Mouse (Mus musculus): ENCODE measurements around the gene Ddah2. TPM values are rescaled to one million over a fixed set of nuclear protein-coding genes. Genes with fewer than 3 reads are reported as not detected.

Gene Ddah2
- polyA plus RNA-seq, 1 experiment: 52.8 TPM

GRCm38 (mm10) chr17:35100196-35100765, 41.4 kb downstream of the Ddah2 start:
- Histone ChIP-seq H3K4me3 (ENCODE audit: insufficient read depth, low read length) (no peak overlapping the region), H3K27ac (ENCODE audit: insufficient read depth, low read length) (no peak overlapping the region), H3K4me1 (ENCODE audit: control insufficient read depth, insufficient read depth, low read length) (no peaks in the 10 kb centered on the region)
- TF ChIP-seq CTCF (IDR thresholded peaks at IDR 0.05; ENCODE audit: borderline replicate concordance, insufficient read depth, low read length) (no peak), POLR2A (IDR thresholded peaks at IDR 0.05; ENCODE audit: low read depth, low read length) (no peak)

- Histone ChIP-seq H3K4me1 (ENCODE audit: control insufficient read depth, insufficient read depth, low read length) (no peaks in the 10 kb centered on the region), H3K4me3 (ENCODE audit: insufficient read depth, low read length) (no peak overlapping the region), H3K27ac (ENCODE audit: insufficient read depth, low read length) (no peak overlapping the region)
- TF ChIP-seq CTCF (IDR thresholded peaks at IDR 0.05; ENCODE audit: borderline replicate concordance, insufficient read depth, low read length) (no peak), POLR2A (IDR thresholded peaks at IDR 0.05; ENCODE audit: low read depth, low read length) (no peak)
Measured at GRCm38 (mm10) chr17:35101161-35101560, 42.3 kb downstream of the Ddah2 start.

- no peak overlapping the region for H3K27ac ChIP-seq (ENCODE audit: insufficient read depth, low read length)
- TF ChIP-seq POLR2A (IDR thresholded peaks at IDR 0.05; ENCODE audit: low read depth, low read length): no peak
- no peak for TF ChIP-seq CTCF (IDR thresholded peaks at IDR 0.05; ENCODE audit: borderline replicate concordance, insufficient read depth, low read length)
- no peaks in the 10 kb centered on the region for H3K4me1 ChIP-seq (ENCODE audit: control insufficient read depth, insufficient read depth, low read length)
- no peak overlapping the region for H3K4me3 ChIP-seq (ENCODE audit: insufficient read depth, low read length)
Measured at GRCm38 (mm10) chr17:35102299-35102698, 43.5 kb downstream of the Ddah2 start.

- Histone ChIP-seq H3K4me3 (ENCODE audit: insufficient read depth, low read length) (no peak overlapping the region), H3K27ac (ENCODE audit: insufficient read depth, low read length) (no peak overlapping the region), H3K4me1 (ENCODE audit: control insufficient read depth, insufficient read depth, low read length) (no peaks in the 10 kb centered on the region)
- no peak for TF ChIP-seq POLR2A (IDR thresholded peaks at IDR 0.05; ENCODE audit: low read depth, low read length)
- TF ChIP-seq CTCF (IDR thresholded peaks at IDR 0.05; ENCODE audit: borderline replicate concordance, insufficient read depth, low read length): no peak
Measured at GRCm38 (mm10) chr17:35103221-35103690, 44.4 kb downstream of the Ddah2 start.

- H3K4me1 ChIP-seq (ENCODE audit: control insufficient read depth, insufficient read depth, low read length): no peaks in the 10 kb centered on the region
- TF ChIP-seq POLR2A (IDR thresholded peaks at IDR 0.05; ENCODE audit: low read depth, low read length) (no peak), CTCF (IDR thresholded peaks at IDR 0.05; ENCODE audit: borderline replicate concordance, insufficient read depth, low read length) (no peak)
- H3K27ac ChIP-seq (ENCODE audit: insufficient read depth, low read length): no peak overlapping the region
- H3K4me3 ChIP-seq (ENCODE audit: insufficient read depth, low read length): no peak overlapping the region
Measured at GRCm38 (mm10) chr17:35104079-35104478, 45.2 kb downstream of the Ddah2 start.

- Histone ChIP-seq H3K27ac (ENCODE audit: insufficient read depth, low read length) (no peak overlapping the region), H3K4me3 (ENCODE audit: insufficient read depth, low read length) (no peak overlapping the region), H3K4me1 (ENCODE audit: control insufficient read depth, insufficient read depth, low read length) (no peaks in the 10 kb centered on the region)
- TF ChIP-seq POLR2A (IDR thresholded peaks at IDR 0.05; ENCODE audit: low read depth, low read length): no peak
- no peak for TF ChIP-seq CTCF (IDR thresholded peaks at IDR 0.05; ENCODE audit: borderline replicate concordance, insufficient read depth, low read length)
Measured at GRCm38 (mm10) chr17:35104754-35105153, 45.9 kb downstream of the Ddah2 start.

GRCm38 (mm10) chr17:35105740-35106389, 47.0 kb downstream of the Ddah2 start:
- H3K27ac ChIP-seq (ENCODE audit: insufficient read depth, low read length): no peak overlapping the region
- no peak for TF ChIP-seq POLR2A (IDR thresholded peaks at IDR 0.05; ENCODE audit: low read depth, low read length)
- peak; percentile 64; the same call in 1 of the 2 replicates for TF ChIP-seq CTCF (IDR thresholded peaks at IDR 0.05; ENCODE audit: borderline replicate concordance, insufficient read depth, low read length)
- H3K4me1 ChIP-seq (ENCODE audit: control insufficient read depth, insufficient read depth, low read length): no peaks in the 10 kb centered on the region
- no peak overlapping the region for H3K4me3 ChIP-seq (ENCODE audit: insufficient read depth, low read length)

GRCm38 (mm10) chr17:35106522-35106921, 47.7 kb downstream of the Ddah2 start:
- H3K4me3 ChIP-seq (ENCODE audit: insufficient read depth, low read length): no peak overlapping the region
- H3K4me1 ChIP-seq (ENCODE audit: control insufficient read depth, insufficient read depth, low read length): no peaks in the 10 kb centered on the region
- no peak overlapping the region for H3K27ac ChIP-seq (ENCODE audit: insufficient read depth, low read length)
- TF ChIP-seq POLR2A (IDR thresholded peaks at IDR 0.05; ENCODE audit: low read depth, low read length) (no peak), CTCF (IDR thresholded peaks at IDR 0.05; ENCODE audit: borderline replicate concordance, insufficient read depth, low read length) (no peak)

- Histone ChIP-seq H3K4me1 (ENCODE audit: control insufficient read depth, insufficient read depth, low read length) (no peaks in the 10 kb centered on the region), H3K4me3 (ENCODE audit: insufficient read depth, low read length) (no peak within 1 kb of the TSS), H3K27ac (ENCODE audit: insufficient read depth, low read length) (no peak within 1 kb of the TSS)
- TF ChIP-seq POLR2A (IDR thresholded peaks at IDR 0.05; ENCODE audit: low read depth, low read length) (no peak), CTCF (IDR thresholded peaks at IDR 0.05; ENCODE audit: borderline replicate concordance, insufficient read depth, low read length) (no peak)
Measured at GRCm38 (mm10) chr17:35108097-35108496, 49.3 kb downstream of the Ddah2 start, which contains the start of gene Ly6g5c. Ly6g5c (plus strand) TSS chr17:35108279.

Other genes starting within 250 kb of the Ddah2 start
- gene Stk19, start 222.1 kb upstream of the Ddah2 start, polyA plus RNA-seq (2011; ENCODE audit: insufficient read length, low read depth, missing spikeins): 17.9 and 19.2 TPM in 2 replicates
- 21.9 and 25.0 TPM in 2 replicates for gene Dxo, start 222.0 kb upstream of the Ddah2 start, polyA plus RNA-seq (2011; ENCODE audit: insufficient read length, low read depth, missing spikeins)
- gene Skiv2l, start 208.8 kb upstream of the Ddah2 start, polyA plus RNA-seq (2011; ENCODE audit: insufficient read length, low read depth, missing spikeins): 25.6 and 27.7 TPM in 2 replicates
- 31.5 and 34.7 TPM in 2 replicates for gene Nelfe, start 208.6 kb upstream of the Ddah2 start, polyA plus RNA-seq (2011; ENCODE audit: insufficient read length, low read depth, missing spikeins)
- 0.26 TPM in 1 of 2 replicates, not detected in the other for gene Cfb, start 196.5 kb upstream of the Ddah2 start, polyA plus RNA-seq (2011; ENCODE audit: insufficient read length, low read depth, missing spikeins)
- gene Zbtb12, start 179.6 kb upstream of the Ddah2 start, polyA plus RNA-seq (2011; ENCODE audit: insufficient read length, low read depth, missing spikeins): 12.3 and 16.2 TPM in 2 replicates
- gene Gm20547, start 177.0 kb upstream of the Ddah2 start, polyA plus RNA-seq (2011; ENCODE audit: insufficient read length, low read depth, missing spikeins): 0.58 TPM in 1 of 2 replicates, not detected in the other
- 3.0 and 6.6 TPM in 2 replicates for gene C2, start 160.8 kb upstream of the Ddah2 start, polyA plus RNA-seq (2011; ENCODE audit: insufficient read length, low read depth, missing spikeins)
- gene Ehmt2, start 160.6 kb upstream of the Ddah2 start, polyA plus RNA-seq (2011; ENCODE audit: insufficient read length, low read depth, missing spikeins): 84.7 and 94.2 TPM in 2 replicates
- not detected in 2 replicates for gene Slc44a4, start 144.6 kb upstream of the Ddah2 start, polyA plus RNA-seq (2011; ENCODE audit: insufficient read length, low read depth, missing spikeins)
- 10.0 and 11.3 TPM in 2 replicates for gene Neu1, start 127.8 kb upstream of the Ddah2 start, polyA plus RNA-seq (2011; ENCODE audit: insufficient read length, low read depth, missing spikeins)
- gene Hspa1b, start 99.8 kb upstream of the Ddah2 start, polyA plus RNA-seq (2011; ENCODE audit: insufficient read length, low read depth, missing spikeins): 20.9 and 36.6 TPM in 2 replicates
- gene Gm20481, start 89.1 kb upstream of the Ddah2 start, polyA plus RNA-seq (2011; ENCODE audit: insufficient read length, low read depth, missing spikeins): not detected in 2 replicates
- gene Hspa1a, start 86.9 kb upstream of the Ddah2 start, polyA plus RNA-seq (2011; ENCODE audit: insufficient read length, low read depth, missing spikeins): 6.0 and 6.5 TPM in 2 replicates
- not detected in 2 replicates for gene Hspa1l, start 86.3 kb upstream of the Ddah2 start, polyA plus RNA-seq (2011; ENCODE audit: insufficient read length, low read depth, missing spikeins)
- 74.8 and 93.3 TPM in 2 replicates for gene Lsm2, start 77.2 kb upstream of the Ddah2 start, polyA plus RNA-seq (2011; ENCODE audit: insufficient read length, low read depth, missing spikeins)
- 81.3 and 85.7 TPM in 2 replicates for gene Vars, start 58.0 kb upstream of the Ddah2 start, polyA plus RNA-seq (2011; ENCODE audit: insufficient read length, low read depth, missing spikeins)
- gene Vwa7, start 42.5 kb upstream of the Ddah2 start, polyA plus RNA-seq (2011; ENCODE audit: insufficient read length, low read depth, missing spikeins): 0.12 and 0.26 TPM in 2 replicates
- gene Sapcd1, start 31.0 kb upstream of the Ddah2 start, polyA plus RNA-seq (2011; ENCODE audit: insufficient read length, low read depth, missing spikeins): not detected in 2 replicates
- 1.2 and 2.8 TPM in 2 replicates for gene Msh5, start 12.3 kb upstream of the Ddah2 start, polyA plus RNA-seq (2011; ENCODE audit: insufficient read length, low read depth, missing spikeins)
- gene Clic1, start 9.1 kb upstream of the Ddah2 start, polyA plus RNA-seq (2011; ENCODE audit: insufficient read length, low read depth, missing spikeins): 266 and 360 TPM in 2 replicates
- not detected in 2 replicates for gene Ly6g6c, start 6.4 kb downstream of the Ddah2 start, polyA plus RNA-seq (2011; ENCODE audit: insufficient read length, low read depth, missing spikeins)
- gene Mpig6b, start 7.1 kb downstream of the Ddah2 start, polyA plus RNA-seq (2011; ENCODE audit: insufficient read length, low read depth, missing spikeins): 0.22 TPM in 1 of 2 replicates, not detected in the other
- gene Ly6g6e, start 17.9 kb downstream of the Ddah2 start, polyA plus RNA-seq (2011; ENCODE audit: insufficient read length, low read depth, missing spikeins): not detected in 2 replicates
- gene Ly6g6d, start 19.0 kb downstream of the Ddah2 start, polyA plus RNA-seq (2011; ENCODE audit: insufficient read length, low read depth, missing spikeins): not detected in 2 replicates
- gene Ly6g6f, start 26.6 kb downstream of the Ddah2 start, polyA plus RNA-seq (2011; ENCODE audit: insufficient read length, low read depth, missing spikeins): not detected in 2 replicates
- gene Abhd16a, start 30.2 kb downstream of the Ddah2 start, polyA plus RNA-seq (2011; ENCODE audit: insufficient read length, low read depth, missing spikeins): 31.8 and 33.9 TPM in 2 replicates
- gene Ly6g5c, start 49.2 kb downstream of the Ddah2 start, polyA plus RNA-seq (2011; ENCODE audit: insufficient read length, low read depth, missing spikeins): not detected in 2 replicates
- 0.74 TPM in 1 of 2 replicates, not detected in the other for gene Ly6g5b, start 56.4 kb downstream of the Ddah2 start, polyA plus RNA-seq (2011; ENCODE audit: insufficient read length, low read depth, missing spikeins)
- 8.9 and 10.2 TPM in 2 replicates for gene Gpank1, start 62.4 kb downstream of the Ddah2 start, polyA plus RNA-seq (2011; ENCODE audit: insufficient read length, low read depth, missing spikeins)
- gene Csnk2b, start 63.0 kb downstream of the Ddah2 start, polyA plus RNA-seq (2011; ENCODE audit: insufficient read length, low read depth, missing spikeins): 164 and 169 TPM in 2 replicates
- gene D17H6S53E, start 67.3 kb downstream of the Ddah2 start, polyA plus RNA-seq (2011; ENCODE audit: insufficient read length, low read depth, missing spikeins): 16.1 and 18.4 TPM in 2 replicates
- gene Apom, start 73.0 kb downstream of the Ddah2 start, polyA plus RNA-seq (2011; ENCODE audit: insufficient read length, low read depth, missing spikeins): 0.48 TPM in 1 of 2 replicates, not detected in the other
- gene Bag6, start 76.1 kb downstream of the Ddah2 start, polyA plus RNA-seq (2011; ENCODE audit: insufficient read length, low read depth, missing spikeins): 193 and 196 TPM in 2 replicates
- 174 and 183 TPM in 2 replicates for gene Prrc2a, start 105.9 kb downstream of the Ddah2 start, polyA plus RNA-seq (2011; ENCODE audit: insufficient read length, low read depth, missing spikeins)
- not detected in 2 replicates for gene Aif1, start 117.0 kb downstream of the Ddah2 start, polyA plus RNA-seq (2011; ENCODE audit: insufficient read length, low read depth, missing spikeins)
- gene Lst1, start 129.4 kb downstream of the Ddah2 start, polyA plus RNA-seq (2011; ENCODE audit: insufficient read length, low read depth, missing spikeins): 2.5 and 3.5 TPM in 2 replicates
- not detected in 2 replicates for gene Ltb, start 135.4 kb downstream of the Ddah2 start, polyA plus RNA-seq (2011; ENCODE audit: insufficient read length, low read depth, missing spikeins)
- 0.35 TPM in 1 of 2 replicates, not detected in the other for gene Tnf, start 143.0 kb downstream of the Ddah2 start, polyA plus RNA-seq (2011; ENCODE audit: insufficient read length, low read depth, missing spikeins)
- gene Lta, start 146.3 kb downstream of the Ddah2 start, polyA plus RNA-seq (2011; ENCODE audit: insufficient read length, low read depth, missing spikeins): not detected in 2 replicates
- gene Gm16181, start 161.8 kb downstream of the Ddah2 start, polyA plus RNA-seq (2011; ENCODE audit: insufficient read length, low read depth, missing spikeins): not detected in 2 replicates
- gene Atp6v1g2, start 174.6 kb downstream of the Ddah2 start, polyA plus RNA-seq (2011; ENCODE audit: insufficient read length, low read depth, missing spikeins): 2.0 and 3.7 TPM in 2 replicates
- 7.9 and 10.1 TPM in 2 replicates for gene Nfkbil1, start 176.8 kb downstream of the Ddah2 start, polyA plus RNA-seq (2011; ENCODE audit: insufficient read length, low read depth, missing spikeins)
- gene Ddx39b, start 182.7 kb downstream of the Ddah2 start, polyA plus RNA-seq (2011; ENCODE audit: insufficient read length, low read depth, missing spikeins): 182 and 227 TPM in 2 replicates
- gene H2-D1, start 203.7 kb downstream of the Ddah2 start, polyA plus RNA-seq (2011; ENCODE audit: insufficient read length, low read depth, missing spikeins): 98.1 and 108 TPM in 2 replicates

All from embryonic fibroblast, embryonic 13.5 days (primary cell).